Mouse (Mus musculus) C2C12 (cell line): ENCODE measurements around the gene Btbd3.

Experiments used
- CEBPB ChIP-seq: IDR thresholded peaks from one replicate; pipeline ENCODE4 v1.6.1; 2011; ENCODE audit warnings: low read depth, mild to moderate bottlenecking, control low read depth, moderate library complexity
- CTCF ChIP-seq: IDR thresholded peaks from one replicate; pipeline ENCODE4 v1.5.1; 2011; ENCODE audit not compliant: control insufficient read depth, insufficient read depth, insufficient read length
- FOSL1 ChIP-seq: IDR thresholded peaks from one replicate; pipeline ENCODE4 v1.8.0; 2011; ENCODE audit warnings: mild to moderate bottlenecking, low read length; ENCODE audit not compliant: poor library complexity, insufficient read depth, severe bottlenecking
- MAX ChIP-seq: IDR thresholded peaks from one replicate; pipeline ENCODE4 v1.6.1; 2011; ENCODE audit warnings: mild to moderate bottlenecking, control low read depth
- MYOD1 ChIP-seq: IDR thresholded peaks from one replicate; pipeline ENCODE4 v1.6.1; 2011; ENCODE audit warnings: low read depth; ENCODE audit not compliant: control insufficient read depth, insufficient read length
- MYOG ChIP-seq: IDR thresholded peaks from one replicate; pipeline ENCODE4 v1.6.1; 2011; ENCODE audit not compliant: control insufficient read depth, insufficient read length; ENCODE audit errors: extremely low read depth
- USF1 ChIP-seq: IDR thresholded peaks from one replicate; pipeline ENCODE4 v1.6.1; 2011; ENCODE audit warnings: low read depth, mild to moderate bottlenecking, control low read depth, moderate library complexity

- no peak for TF ChIP-seq CTCF
- no peak for TF ChIP-seq MAX
- no peak for TF ChIP-seq MYOG
- TF ChIP-seq FOSL1: no peak
- no peak for TF ChIP-seq USF1
- TF ChIP-seq MYOD1: no peak
- TF ChIP-seq CEBPB: no peak
Measured at GRCm38 (mm10) chr2:138220269-138220668, 36.1 kb upstream of the Btbd3 start.
